Comparison of ENCODE assay signal across 20 mouse cellular contexts in genomic region chr16:49193986-49194385, GRCm38 (mm10).
DNase-seq lines count a peak whose midpoint lies in the region; ATAC-seq and TF ChIP-seq lines count a peak whose summit lies in the region.
"Had no signal": no experiment of that assay in that cellular context is flagged by ENCODE, and none has a peak within 500 bp of the region (broad histone marks: within the 10 kb centered on the region; RNA-seq: fewer than 3 reads in every experiment).

No protein-coding gene starts in this region.

- H3K4me2 ChIP-seq in forebrain, embryonic 12.5 days = no peak overlapping the region
- H3K4me2 ChIP-seq in forebrain, embryonic 13.5 days = no peak overlapping the region
- H3K4me2 ChIP-seq in forebrain, embryonic 15.5 days (replicated peaks) = no peak overlapping the region
- H3K4me2 ChIP-seq: embryonic facial prominence, embryonic 12.5 days had no signal

- H3K9ac ChIP-seq in forebrain, embryonic 12.5 days = no peak overlapping the region
- no peak overlapping the region for H3K9ac ChIP-seq in forebrain, embryonic 13.5 days
- H3K9ac ChIP-seq in forebrain, embryonic 15.5 days (replicated peaks) = no peak overlapping the region
- H3K9ac ChIP-seq: embryonic facial prominence, embryonic 12.5 days had no signal

- H3K27ac ChIP-seq in forebrain, embryonic 12.5 days = no peak overlapping the region
- H3K27ac ChIP-seq in forebrain, embryonic 10.5 days = no peak overlapping the region
- peak overlapping the region; percentile 25; the same call in 1 of the 2 replicates for H3K27ac ChIP-seq in forebrain, embryonic 13.5 days
- peak overlapping the region; percentile 42 for H3K27ac ChIP-seq in forebrain, embryonic 15.5 days (replicated peaks)
- H3K27ac ChIP-seq: embryonic facial prominence, embryonic 10.5 days; embryonic facial prominence, embryonic 12.5 days had no signal

- TF ChIP-seq POLR2A in brain, embryonic 14.5 days (IDR thresholded peaks at IDR 0.05; ENCODE audit: borderline replicate concordance, extremely low read depth, insufficient read depth, insufficient read length, poor library complexity, severe bottlenecking) = no peak

- 58% methylated on average over 2 of the region's 2 CpGs for WGBS in forebrain, embryonic 12.5 days
- WGBS in forebrain, embryonic 10.5 days = 83% methylated on average over 2 of the region's 2 CpGs
- 45% methylated on average over 2 of the region's 2 CpGs for WGBS in forebrain, embryonic 13.5 days
- 46% methylated on average over 2 of the region's 2 CpGs for WGBS in forebrain, embryonic 15.5 days

- no peaks in the 10 kb centered on the region for H3K36me3 ChIP-seq in forebrain, embryonic 12.5 days (replicated peaks)
- no peaks in the 10 kb centered on the region for H3K36me3 ChIP-seq in forebrain, embryonic 10.5 days (replicated peaks)
- no peaks in the 10 kb centered on the region for H3K36me3 ChIP-seq in forebrain, embryonic 13.5 days (ENCODE audit: poor library complexity, severe bottlenecking)
- H3K36me3 ChIP-seq in forebrain, embryonic 15.5 days = no peaks in the 10 kb centered on the region
- H3K36me3 ChIP-seq: embryonic facial prominence, embryonic 10.5 days; embryonic facial prominence, embryonic 12.5 days; G1E had no signal

- TF ChIP-seq CTCF in brain, embryonic 14.5 days (IDR thresholded peaks at IDR 0.05; ENCODE audit: borderline replicate concordance, extremely low read depth, insufficient read depth, insufficient read length) = no peak

- no peak for DNase-seq in forebrain, embryonic 10.5 days (ENCODE audit: extremely low spot score, low spot score)
- peak; percentile 67 for DNase-seq in brain, embryonic 14.5 days (ENCODE audit: low read depth)
- DNase-seq in urinary bladder, adult 18-20 months (ENCODE audit: low spot score in 2 of 2) = no peak
- no peak for DNase-seq in right cerebral cortex, postnatal 10 days (ENCODE audit: low spot score in 2 of 2)
- DNase-seq: adrenal gland, adult 8-10 months; adrenal gland, postnatal 25 days; cerebellum, adult 11-12 months; cerebellum, adult 2 months; cerebellum, adult 9-10 months; cerebellum, postnatal 25 days had no signal

- no peaks in the 10 kb centered on the region for H3K9me3 ChIP-seq in forebrain, embryonic 12.5 days
- no peaks in the 10 kb centered on the region for H3K9me3 ChIP-seq in forebrain, embryonic 10.5 days
- no peaks in the 10 kb centered on the region for H3K9me3 ChIP-seq in forebrain, embryonic 13.5 days (replicated peaks)
- no peaks in the 10 kb centered on the region for H3K9me3 ChIP-seq in forebrain, embryonic 15.5 days
- H3K9me3 ChIP-seq: embryonic facial prominence, embryonic 10.5 days; embryonic facial prominence, embryonic 12.5 days; G1E had no signal

- H3K4me3 ChIP-seq in forebrain, embryonic 12.5 days (replicated peaks) = no peak overlapping the region
- no peak overlapping the region for H3K4me3 ChIP-seq in forebrain, embryonic 10.5 days
- H3K4me3 ChIP-seq in forebrain, embryonic 13.5 days = no peak overlapping the region
- H3K4me3 ChIP-seq in forebrain, embryonic 15.5 days = no peak overlapping the region
- H3K4me3 ChIP-seq: embryonic facial prominence, embryonic 10.5 days; embryonic facial prominence, embryonic 12.5 days had no signal

- peak; percentile 54; the same call in 1 of the 2 replicates for ATAC-seq in forebrain, embryonic 12.5 days (ENCODE audit: low FRiP score)
- peak; percentile 41 for ATAC-seq in forebrain, embryonic 13.5 days
- ATAC-seq in forebrain, embryonic 15.5 days (replicated peaks) = peak; percentile 69
- no peak for ATAC-seq in CD4-positive, CD25-positive, alpha-beta regulatory T cell, adult 4 months
- ATAC-seq: activated CD4-positive, CD25-positive, alpha-beta regulatory T cell, adult 4 months; Patski had no signal

- H3K4me1 ChIP-seq in forebrain, embryonic 12.5 days = peaks cover 6% of the 10 kb centered on the region; the same call in 1 of the 2 replicates
- H3K4me1 ChIP-seq in forebrain, embryonic 10.5 days = peaks cover 33% of the 10 kb centered on the region
- peaks cover 11% of the 10 kb centered on the region for H3K4me1 ChIP-seq in forebrain, embryonic 13.5 days
- peaks cover 6% of the 10 kb centered on the region; the same call in 1 of the 2 replicates for H3K4me1 ChIP-seq in forebrain, embryonic 15.5 days
- H3K4me1 ChIP-seq: embryonic facial prominence, embryonic 12.5 days had no signal

- H3K27me3 ChIP-seq in forebrain, embryonic 12.5 days = no peaks in the 10 kb centered on the region
- H3K27me3 ChIP-seq in forebrain, embryonic 10.5 days (ENCODE audit: poor library complexity, severe bottlenecking) = no peaks in the 10 kb centered on the region
- H3K27me3 ChIP-seq in forebrain, embryonic 13.5 days = no peaks in the 10 kb centered on the region
- no peaks in the 10 kb centered on the region for H3K27me3 ChIP-seq in forebrain, embryonic 15.5 days
- H3K27me3 ChIP-seq: CH12.LX; embryonic facial prominence, embryonic 12.5 days; Patski had no signal

Comparison
In these comparisons a context has a peak if more than half of its experiments do, and no peak if none do; other contexts are left out.
1. H3K27ac ChIP-seq: peak in forebrain, embryonic 13.5 days (single experiment) and forebrain, embryonic 15.5 days (single experiment); none in forebrain, embryonic 12.5 days (single experiment) and forebrain, embryonic 10.5 days (single experiment).